12 mouse cellular contexts compared by ENCODE assay signal in genomic region chr6:121454549-121455494, GRCm38 (mm10). TPM values are rescaled to one million over a fixed set of nuclear protein-coding genes. Genes with fewer than 3 reads are reported as not detected.
A peak's percentile ranks its signal among the peaks of the same experiment; 100 is the strongest.
DNase-seq lines count a peak whose midpoint lies in the region; ATAC-seq and TF ChIP-seq lines count a peak whose summit lies in the region.
"Had no signal": no experiment of that assay in that cellular context is flagged by ENCODE, and none has a peak within 500 bp of the region (broad histone marks: within the 10 kb centered on the region; RNA-seq: fewer than 3 reads in every experiment).

No protein-coding gene starts in this region.

- intact Hi-C loops in heart, postnatal 25 days (cut with DNase I): no loop called here

- TF ChIP-seq CTCF in layer of hippocampus, adult 2 months (conservative IDR thresholded peaks at IDR 0.05): no peak

- H3K4me2 ChIP-seq in embryonic facial prominence, embryonic 11.5 days (ENCODE audit: low read depth, low read length): no peak overlapping the region
- no peak overlapping the region for H3K4me2 ChIP-seq in hindbrain, embryonic 13.5 days
- H3K4me2 ChIP-seq in neural tube, embryonic 12.5 days (replicated peaks): no peak overlapping the region
- H3K4me2 ChIP-seq: heart, embryonic 15.5 days; limb, embryonic 15.5 days had no signal

- H3K9ac ChIP-seq in embryonic facial prominence, embryonic 11.5 days (replicated peaks; ENCODE audit: low read length): no peak overlapping the region
- peak overlapping the region; percentile 20; the same call in 1 of the 2 replicates for H3K9ac ChIP-seq in hindbrain, embryonic 13.5 days
- no peak overlapping the region for H3K9ac ChIP-seq in neural tube, embryonic 12.5 days
- H3K9ac ChIP-seq: heart, embryonic 15.5 days; limb, embryonic 15.5 days had no signal

- H3K27me3 ChIP-seq in embryonic facial prominence, embryonic 11.5 days (ENCODE audit: control insufficient read depth, insufficient read depth, low read length): no peaks in the 10 kb centered on the region
- no peaks in the 10 kb centered on the region for H3K27me3 ChIP-seq in hindbrain, embryonic 13.5 days
- no peaks in the 10 kb centered on the region for H3K27me3 ChIP-seq in neural tube, embryonic 12.5 days (replicated peaks)
- H3K27me3 ChIP-seq: limb, embryonic 15.5 days had no signal

- no peaks in the 10 kb centered on the region for H3K9me3 ChIP-seq in embryonic facial prominence, embryonic 11.5 days (replicated peaks; ENCODE audit: control insufficient read depth, low read length)
- H3K9me3 ChIP-seq in hindbrain, embryonic 13.5 days: no peaks in the 10 kb centered on the region
- no peaks in the 10 kb centered on the region for H3K9me3 ChIP-seq in neural tube, embryonic 12.5 days
- H3K9me3 ChIP-seq: heart, embryonic 15.5 days; limb, embryonic 15.5 days had no signal

- ATAC-seq in embryonic facial prominence, embryonic 11.5 days (replicated peaks; ENCODE audit: insufficient number of reproducible peaks, low FRiP score, low TSS enrichment, low read depth): no peak
- ATAC-seq in hindbrain, embryonic 13.5 days (ENCODE audit: low FRiP score): peak; percentile 54
- peak; percentile 70 for ATAC-seq in neural tube, embryonic 12.5 days (ENCODE audit: low FRiP score, low read depth)
- ATAC-seq: intestine, embryonic 16.5 days had no signal

- peak overlapping the region; percentile 60; the same call in 1 of the 2 replicates for H3K27ac ChIP-seq in layer of hippocampus, adult 2 months
- H3K27ac ChIP-seq in embryonic facial prominence, embryonic 11.5 days (replicated peaks; ENCODE audit: low read depth, low read length): no peak overlapping the region
- H3K27ac ChIP-seq in hindbrain, embryonic 13.5 days: peak overlapping the region; percentile 84
- H3K27ac ChIP-seq in neural tube, embryonic 12.5 days: 0 out of 2 replicates have a peak overlapping the region, but pooled peaks have one; percentile 15
- H3K27ac ChIP-seq: heart, embryonic 15.5 days; limb, embryonic 15.5 days had no signal

- H3K4me1 ChIP-seq in embryonic facial prominence, embryonic 11.5 days (ENCODE audit: control insufficient read depth, insufficient read depth, low read length): no peaks in the 10 kb centered on the region; the same call in 1 of the 2 replicates
- peaks cover 66% of the 10 kb centered on the region for H3K4me1 ChIP-seq in hindbrain, embryonic 13.5 days (replicated peaks)
- H3K4me1 ChIP-seq in neural tube, embryonic 12.5 days: peaks cover 28% of the 10 kb centered on the region
- H3K4me1 ChIP-seq: heart, embryonic 15.5 days had no signal

- H3K36me3 ChIP-seq in embryonic facial prominence, embryonic 11.5 days (replicated peaks; ENCODE audit: control insufficient read depth, insufficient read depth, low read depth, low read length): no peaks in the 10 kb centered on the region
- H3K36me3 ChIP-seq in hindbrain, embryonic 13.5 days: peaks cover under 1% of the 10 kb centered on the region; the same call in 1 of the 2 replicates
- no peaks in the 10 kb centered on the region for H3K36me3 ChIP-seq in neural tube, embryonic 12.5 days
- H3K36me3 ChIP-seq: heart, embryonic 15.5 days; limb, embryonic 15.5 days had no signal

- DNase-seq in layer of hippocampus, adult 2 months (ENCODE audit: low spot score in 2 of 2): no peak
- DNase-seq in layer of hippocampus, postnatal 25 days (ENCODE audit: extremely low spot score in 1 of 2, low spot score in 1 of 2): no peak
- DNase-seq in embryonic facial prominence, embryonic 11.5 days (ENCODE audit: low spot score): peak; percentile 13
- DNase-seq in heart, postnatal 25 days (ENCODE audit: low spot score): no peak
- no peak for DNase-seq in heart, adult 8-10 months (ENCODE audit: low spot score)
- DNase-seq: gastrocnemius, postnatal 14 days had no signal

- no peak overlapping the region for H3K4me3 ChIP-seq in layer of hippocampus, adult 2 months
- no peak overlapping the region for H3K4me3 ChIP-seq in embryonic facial prominence, embryonic 11.5 days (ENCODE audit: low read depth, low read length)
- no peak overlapping the region for H3K4me3 ChIP-seq in hindbrain, embryonic 13.5 days
- H3K4me3 ChIP-seq in neural tube, embryonic 12.5 days: no peak overlapping the region
- H3K4me3 ChIP-seq: heart, embryonic 15.5 days; limb, embryonic 15.5 days had no signal

- WGBS in embryonic facial prominence, embryonic 11.5 days: 50% methylated on average over 12 of the region's 12 CpGs
- 42% methylated on average over 12 of the region's 12 CpGs for WGBS in hindbrain, embryonic 13.5 days
- 50% methylated on average over 12 of the region's 12 CpGs for WGBS in neural tube, embryonic 12.5 days

RNA-seq across cellular contexts. Expression of gene Iqsec3, which starts 18.7 kb away (rescaled TPM):
- 100 to 1,000 TPM; 135 TPM for total RNA-seq in layer of hippocampus, adult 2 months (2021)
- 100 to 1,000 TPM; 109 to 129 TPM for total RNA-seq in layer of hippocampus, postnatal 25 days (2021)
- polyA plus RNA-seq in embryonic facial prominence, embryonic 11.5 days (2014; fragmentation: Nextera tagmentation; extraction: Ambion mirVana): 0.13 and 0.53 TPM in 2 replicates
- 11.8 and 12.0 TPM in 2 replicates for polyA plus RNA-seq in hindbrain, embryonic 13.5 days (2015; fragmentation: Nextera tagmentation; extraction: Ambion mirVana)
- 7.8 and 7.9 TPM in 2 replicates for polyA plus RNA-seq in neural tube, embryonic 12.5 days (2016; fragmentation: Nextera tagmentation; extraction: Ambion mirVana)
- under 1 TPM; 0.39 to 0.61 TPM for total RNA-seq in heart, postnatal 25 days (2021)
- under 1 TPM; 0.44 to 0.75 (median 0.62) TPM for total RNA-seq in heart, adult 8-10 months (2022)
- polyA plus RNA-seq: heart, embryonic 15.5 days; lung, embryonic 16.5 days had no signal

Comparison
In these comparisons a context has a peak if more than half of its experiments do, and no peak if none do; other contexts are left out.
1. RNA of gene Iqsec3, which starts 18.7 kb away (total RNA-seq): 135 TPM in layer of hippocampus, adult 2 months and 109 to 129 TPM in layer of hippocampus, postnatal 25 days; 0.44 to 0.75 TPM in heart, adult 8-10 months and 0.39 to 0.61 TPM in heart, postnatal 25 days; every median in the first group is over 10 times any median in the second.